Mouse (Mus musculus) myocyte (in vitro differentiated cells): ENCODE measurements at regions not wholly inside any gene's neighbourhood (a gene's known extent, or its start where the extent isn't known, plus 50 kb on each side); places are given as distances from the start of the nearest gene placed in this dataset.

Experiments
- H3K27me3 ChIP-seq: one replicate; pipeline ENCODE4 v1.6.1; 2011; ENCODE audit not compliant: control insufficient read depth, insufficient read depth, insufficient read length
- H3K36me3 ChIP-seq: one replicate; pipeline ENCODE4 v1.6.1; 2011; ENCODE audit not compliant: control insufficient read depth, insufficient read depth
- H3K4me2 ChIP-seq: one replicate; pipeline ENCODE4 v1.6.1; 2011; ENCODE audit warnings: low read depth, control low read depth
- H3K4me3 ChIP-seq: one replicate; pipeline ENCODE4 v1.5.1; 2011; ENCODE audit warnings: mild to moderate bottlenecking, control low read depth, moderate library complexity
- H3K79me2 ChIP-seq: one replicate; pipeline ENCODE4 v1.6.1; 2011; ENCODE audit not compliant: control insufficient read depth, insufficient read depth
- H3ac ChIP-seq: one replicate; pipeline ENCODE4 v1.6.1; 2011; ENCODE audit not compliant: control insufficient read depth, insufficient read length
- CEBPB ChIP-seq: IDR thresholded peaks from 2 replicates; pipeline ENCODE4 v1.6.1; 2011; ENCODE audit warnings: mild to moderate bottlenecking, moderate library complexity; ENCODE audit not compliant: poor library complexity, insufficient read depth, severe bottlenecking
- E2F4 ChIP-seq: IDR thresholded peaks from one replicate; pipeline ENCODE4 v1.6.1; 2011; ENCODE audit warnings: mild to moderate bottlenecking, control low read depth, moderate library complexity; ENCODE audit not compliant: insufficient read depth
- MAX ChIP-seq: IDR thresholded peaks from one replicate; pipeline ENCODE4 v1.6.1; 2011; ENCODE audit warnings: low read depth, mild to moderate bottlenecking, control low read depth
- MYOD1 ChIP-seq, 3 experiments: IDR thresholded peaks; one replicate each; pipeline ENCODE4 v1.6.1; 2011; ENCODE audit warnings: control low read depth in 2 of 3, low read depth in 2 of 3, mild to moderate bottlenecking in 2 of 3, moderate library complexity in 1 of 3; ENCODE audit not compliant: insufficient read length in 2 of 3, control insufficient read depth in 1 of 3
- MYOG ChIP-seq, 3 experiments: IDR thresholded peaks; one replicate each; pipeline ENCODE4 v1.6.1; 2011; ENCODE audit warnings: control low read depth in 2 of 3, low read depth in 2 of 3, mild to moderate bottlenecking in 2 of 3; ENCODE audit not compliant: insufficient read length in 2 of 3, control insufficient read depth in 1 of 3, insufficient read depth in 1 of 3
- POLR2A ChIP-seq: IDR thresholded peaks from one replicate; pipeline ENCODE4 v1.6.1; 2011; ENCODE audit warnings: low read depth, mild to moderate bottlenecking, control low read depth, moderate library complexity; ENCODE audit not compliant: insufficient read length
- POLR2AphosphoS2 ChIP-seq: IDR thresholded peaks from one replicate; pipeline ENCODE4 v1.6.1; 2011; ENCODE audit warnings: low read depth, control low read depth; ENCODE audit not compliant: insufficient read length
- REST ChIP-seq: IDR thresholded peaks from one replicate; pipeline ENCODE4 v1.6.1; 2011; ENCODE audit warnings: mild to moderate bottlenecking, control low read depth, moderate library complexity; ENCODE audit not compliant: insufficient read depth, insufficient read length
- SRF ChIP-seq: IDR thresholded peaks from one replicate; pipeline ENCODE4 v1.6.1; 2011; ENCODE audit warnings: low read depth; ENCODE audit not compliant: control insufficient read depth, insufficient read length
- TCF12 ChIP-seq: IDR thresholded peaks from one replicate; pipeline ENCODE4 v1.6.1; 2011; ENCODE audit warnings: mild to moderate bottlenecking, control low read depth; ENCODE audit not compliant: poor library complexity, insufficient read depth, severe bottlenecking
- TCF3 ChIP-seq: IDR thresholded peaks from one replicate; pipeline ENCODE4 v1.6.1; 2011; ENCODE audit warnings: low read depth, control low read depth; ENCODE audit not compliant: insufficient read length
- USF1 ChIP-seq: IDR thresholded peaks from one replicate; pipeline ENCODE4 v1.6.1; 2011; ENCODE audit warnings: low read depth, mild to moderate bottlenecking, control low read depth, moderate library complexity

DNA sequence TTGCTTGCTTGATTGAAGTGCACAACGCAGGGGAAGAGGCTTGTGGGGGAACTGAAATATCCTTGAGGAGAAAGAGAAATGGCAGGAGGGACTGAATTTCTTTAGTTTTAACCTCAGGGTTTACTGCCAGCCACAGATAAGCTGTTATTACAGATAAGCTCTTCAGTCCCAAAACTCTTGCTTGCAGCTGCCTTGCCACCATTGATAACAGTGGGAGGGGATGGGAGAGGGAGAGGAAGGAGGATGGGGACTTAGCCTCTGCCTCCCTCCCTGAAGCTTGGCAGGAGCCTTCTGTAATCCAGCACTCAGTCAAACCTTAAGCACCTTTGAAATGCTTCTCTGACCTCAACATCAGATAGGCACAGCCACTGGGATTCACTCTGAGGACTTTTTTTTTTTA, 471.4 kb upstream of the Lsamp start:
- H3K27me3 ChIP-seq: no peaks in the 10 kb centered on the region
- TF ChIP-seq TCF3 (no peak), MYOD1 (IDR thresholded peaks at IDR 0.05; ENCODE audit: control insufficient read depth in 1 of 3, insufficient read length in 2 of 3, low read depth in 2 of 3) (no peak), SRF (no peak), MYOG (IDR thresholded peaks at IDR 0.05; ENCODE audit: control insufficient read depth in 1 of 3, insufficient read depth in 1 of 3, insufficient read length in 2 of 3, low read depth in 2 of 3) (no peak), TCF12 (no peak), POLR2A (no peak), REST (no peak), MAX (no peak), E2F4 (no peak), USF1 (no peak), POLR2AphosphoS2 (no peak), CEBPB (no peak)

DNA sequence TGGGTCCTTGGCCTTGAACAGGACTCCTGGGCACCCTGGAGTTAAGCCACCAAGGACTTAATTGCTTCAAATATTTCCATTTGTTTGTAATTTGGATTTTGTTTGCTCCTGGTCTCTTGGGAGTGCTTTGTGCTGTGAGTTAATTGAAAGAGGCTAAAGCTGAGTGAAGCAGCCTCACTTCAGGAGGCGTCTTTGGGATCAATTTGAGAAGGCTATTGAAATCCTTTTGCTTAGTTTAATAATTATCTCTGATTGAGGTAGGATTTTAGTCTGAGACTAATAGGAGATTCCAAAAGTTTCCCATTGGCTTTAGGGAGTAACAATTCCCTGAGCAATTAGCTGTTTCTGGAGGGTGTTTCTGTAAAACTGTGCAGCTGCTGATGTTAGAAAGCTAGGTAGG, 470.5 kb upstream of the Lsamp start:
- H3K4me3 ChIP-seq: no peak overlapping the region
- TF ChIP-seq USF1 (no peak), E2F4 (no peak), MAX (no peak), MYOG (IDR thresholded peaks at IDR 0.05; ENCODE audit: control insufficient read depth in 1 of 3, insufficient read depth in 1 of 3, insufficient read length in 2 of 3, low read depth in 2 of 3) (no peak), TCF3 (no peak)
- no peak overlapping the region for H3ac ChIP-seq
- H3K27me3 ChIP-seq: no peaks in the 10 kb centered on the region
- no peak overlapping the region for H3K4me2 ChIP-seq
- H3K79me2 ChIP-seq: no peaks in the 10 kb centered on the region
- no peaks in the 10 kb centered on the region for H3K36me3 ChIP-seq

More for the DNA sequence above, 471.4 kb upstream of the Lsamp start:
- Histone ChIP-seq H3K4me2 (no peak overlapping the region), H3ac (no peak overlapping the region), H3K79me2 (no peaks in the 10 kb centered on the region), H3K4me3 (no peak overlapping the region), H3K36me3 (no peaks in the 10 kb centered on the region)

DNA sequence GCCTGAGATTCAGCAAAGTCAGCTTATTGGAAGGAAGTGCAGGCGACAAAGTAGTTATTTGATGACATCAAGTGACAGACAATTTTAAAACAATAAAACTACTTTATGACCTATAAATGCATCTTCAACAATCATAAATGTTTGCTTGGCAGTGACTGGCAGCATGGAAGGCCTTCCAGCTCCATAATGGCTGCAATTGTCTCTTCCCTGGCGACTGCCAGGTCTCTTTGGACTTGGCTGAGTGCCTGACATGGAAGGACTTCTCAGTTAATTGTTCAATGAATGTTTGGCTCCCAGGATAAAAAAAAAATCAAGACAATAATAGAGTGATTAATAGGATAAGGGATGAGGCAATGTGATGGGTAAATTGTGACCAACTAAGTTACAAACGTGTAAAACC, 453.1 kb upstream of the Lsamp start:
- no peak overlapping the region for H3K4me3 ChIP-seq

DNA sequence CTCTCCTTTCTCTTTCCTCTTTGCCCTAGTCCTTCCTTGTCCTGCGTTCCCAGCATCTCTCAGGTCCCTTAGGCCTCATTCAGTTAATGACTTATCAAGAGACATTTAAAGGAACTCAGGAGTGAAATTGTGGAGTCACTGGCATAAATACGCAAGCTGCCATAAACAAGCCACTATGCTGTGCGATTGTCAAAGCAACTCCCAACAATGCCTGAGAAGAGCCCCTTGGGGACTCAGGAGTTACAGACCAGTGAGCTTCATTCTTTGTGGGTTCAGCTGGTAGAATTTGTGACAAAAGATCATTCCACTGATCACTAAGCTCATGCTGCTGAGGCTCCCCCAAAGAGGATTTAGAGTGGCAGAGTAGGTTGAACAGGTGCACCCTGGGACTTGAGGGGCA, 451.4 kb upstream of the Lsamp start:
- Histone ChIP-seq H3K4me2 (no peak overlapping the region), H3K4me3 (no peak overlapping the region), H3K27me3 (no peaks in the 10 kb centered on the region), H3K36me3 (no peaks in the 10 kb centered on the region), H3ac (no peak overlapping the region), H3K79me2 (no peaks in the 10 kb centered on the region)
- TF ChIP-seq MYOD1 (IDR thresholded peaks at IDR 0.05; ENCODE audit: control insufficient read depth in 1 of 3, insufficient read length in 2 of 3, low read depth in 2 of 3) (no peak), TCF12 (no peak), MYOG (IDR thresholded peaks at IDR 0.05; ENCODE audit: control insufficient read depth in 1 of 3, insufficient read depth in 1 of 3, insufficient read length in 2 of 3, low read depth in 2 of 3) (no peak), REST (no peak)

More for the DNA sequence above, 453.1 kb upstream of the Lsamp start:
- TF ChIP-seq E2F4 (no peak), CEBPB (no peak), POLR2AphosphoS2 (no peak), MYOD1 (IDR thresholded peaks at IDR 0.05; ENCODE audit: control insufficient read depth in 1 of 3, insufficient read length in 2 of 3, low read depth in 2 of 3) (no peak), MYOG (IDR thresholded peaks at IDR 0.05; ENCODE audit: control insufficient read depth in 1 of 3, insufficient read depth in 1 of 3, insufficient read length in 2 of 3, low read depth in 2 of 3) (no peak), MAX (no peak), REST (no peak), TCF12 (no peak), SRF (no peak), POLR2A (no peak), USF1 (no peak), TCF3 (no peak)
- Histone ChIP-seq H3K36me3 (no peaks in the 10 kb centered on the region), H3K27me3 (no peaks in the 10 kb centered on the region), H3ac (no peak overlapping the region), H3K79me2 (no peaks in the 10 kb centered on the region), H3K4me2 (no peak overlapping the region)

DNA sequence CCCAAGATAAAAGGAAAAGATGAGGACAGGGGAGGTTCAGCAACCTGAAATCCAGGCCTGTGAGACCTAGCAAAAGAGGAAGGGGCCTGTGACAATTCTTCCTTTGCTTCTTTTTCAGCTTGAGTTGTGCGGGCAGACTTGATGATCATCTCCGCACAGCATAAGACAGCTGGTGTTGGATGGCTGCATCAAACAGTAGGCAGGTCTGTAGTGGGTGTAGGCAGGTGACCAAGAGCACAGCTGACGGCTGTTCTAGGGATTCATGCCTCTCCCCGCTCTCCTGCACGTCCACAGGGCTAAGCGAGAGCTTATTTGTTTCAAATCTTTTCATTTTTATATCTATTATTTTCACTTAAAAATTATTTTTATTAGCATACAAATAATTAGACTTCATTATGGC, 450.8 kb upstream of the Lsamp start:
- TF ChIP-seq POLR2A: no peak
- no peak for TF ChIP-seq USF1
- TF ChIP-seq CEBPB: no peak
- peak in 2 of 3 experiments; percentile 26 to 27 for TF ChIP-seq MYOG (IDR thresholded peaks at IDR 0.05; ENCODE audit: control insufficient read depth in 1 of 3, insufficient read depth in 1 of 3, insufficient read length in 2 of 3, low read depth in 2 of 3)
- TF ChIP-seq TCF12: no peak
- TF ChIP-seq E2F4: no peak
- TF ChIP-seq SRF: no peak
- TF ChIP-seq MYOD1 (IDR thresholded peaks at IDR 0.05; ENCODE audit: control insufficient read depth in 1 of 3, insufficient read length in 2 of 3, low read depth in 2 of 3): peak in 2 of 3 experiments; percentile 45 to 67

More for the DNA sequence above, 450.8 kb upstream of the Lsamp start:
- Histone ChIP-seq H3ac (no peak overlapping the region), H3K4me3 (no peak overlapping the region), H3K27me3 (no peaks in the 10 kb centered on the region), H3K79me2 (no peaks in the 10 kb centered on the region), H3K4me2 (no peak overlapping the region), H3K36me3 (no peaks in the 10 kb centered on the region)
